Comparison of ENCODE assay signal across 15 mouse cellular contexts in the genomic region with DNA sequence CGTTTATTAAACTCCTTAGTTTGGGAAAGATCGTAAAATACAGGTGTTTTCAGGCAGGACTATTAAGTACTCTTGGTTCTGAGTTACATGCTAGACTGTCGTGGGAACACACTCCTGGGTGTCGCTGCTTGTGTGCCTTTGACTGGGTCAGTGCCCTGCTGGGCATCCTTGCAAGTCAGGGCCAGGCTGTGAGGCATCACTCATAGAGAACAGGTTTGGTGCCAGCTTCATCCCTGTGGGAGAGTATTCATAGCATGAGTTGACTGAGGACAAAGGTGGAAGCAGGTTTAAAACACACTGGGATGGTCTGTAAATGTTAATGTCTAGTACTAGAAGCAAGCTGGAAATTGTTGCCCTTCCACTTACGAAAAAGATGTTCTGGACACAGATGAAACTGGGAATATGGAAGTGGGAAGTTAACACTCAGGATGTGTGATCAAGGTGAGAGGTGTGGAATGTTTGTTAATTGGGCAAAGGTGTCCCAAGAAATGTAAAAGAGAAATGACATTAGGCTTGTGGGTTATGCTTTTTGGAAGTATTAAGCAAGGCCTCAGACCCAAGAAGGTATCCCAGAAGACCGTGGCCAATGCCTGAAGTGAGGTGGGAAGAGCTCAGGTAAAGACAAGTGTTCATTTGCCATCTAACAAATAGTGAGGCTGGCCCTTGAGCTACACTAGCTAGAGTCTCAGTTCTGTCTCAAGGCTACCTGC. TPM values are rescaled to one million over a fixed set of nuclear protein-coding genes. Genes with fewer than 3 reads are reported as not detected.
DNase-seq lines count a peak whose midpoint lies in the region; ATAC-seq and TF ChIP-seq lines count a peak whose summit lies in the region.
"Had no signal": no experiment of that assay in that cellular context is flagged by ENCODE, and none has a peak within 500 bp of the region (broad histone marks: within the 10 kb centered on the region; RNA-seq: fewer than 3 reads in every experiment).

No protein-coding gene starts in this region.

- H3K9ac ChIP-seq in liver, adult 2 months (ENCODE audit: low read depth, low read length) = no peak overlapping the region
- H3K9ac ChIP-seq in liver, embryonic 11.5 days (ENCODE audit: low read depth, low read length) = no peak overlapping the region

- no peak overlapping the region for H3K4me3 ChIP-seq in liver, adult 2 months (ENCODE audit: insufficient read depth, low read depth, low read length)
- H3K4me3 ChIP-seq in liver, embryonic 11.5 days (ENCODE audit: low read depth, low read length) = 0 out of 2 replicates have a peak overlapping the region, but pooled peaks have one; percentile 23
- no peak overlapping the region; the same call in 1 of the 2 replicates for H3K4me3 ChIP-seq in small intestine, adult 2 months (ENCODE audit: low read depth, low read length)

- WGBS in liver, adult 2 months = 64% methylated on average over 6 of the region's 6 CpGs
- 92% methylated on average over 6 of the region's 6 CpGs for WGBS in liver, embryonic 11.5 days
- 76% methylated on average over 6 of the region's 6 CpGs for WGBS in small intestine, adult 2 months

- peaks cover 18% of the 10 kb centered on the region for H3K4me1 ChIP-seq in liver, adult 2 months (ENCODE audit: control insufficient read depth, insufficient read depth, low read length)
- peaks cover 55% of the 10 kb centered on the region for H3K4me1 ChIP-seq in liver, embryonic 11.5 days (replicated peaks; ENCODE audit: control insufficient read depth, insufficient read depth, low read length)
- peaks cover 16% of the 10 kb centered on the region for H3K4me1 ChIP-seq in small intestine, adult 2 months (ENCODE audit: control insufficient read depth, insufficient read depth, insufficient read length, low read length)

- no peaks in the 10 kb centered on the region for H3K9me3 ChIP-seq in liver, embryonic 11.5 days (ENCODE audit: control insufficient read depth, low read length)

- peak overlapping the region; percentile 94 for H3K4me2 ChIP-seq in liver, embryonic 11.5 days

- no peaks in the 10 kb centered on the region for H3K27me3 ChIP-seq in liver, adult 2 months (ENCODE audit: control insufficient read depth, insufficient read depth, low read length)
- H3K27me3 ChIP-seq in liver, embryonic 11.5 days (replicated peaks; ENCODE audit: control insufficient read depth, insufficient read depth, low read length) = no peaks in the 10 kb centered on the region
- H3K27me3 ChIP-seq in small intestine, adult 2 months (ENCODE audit: control insufficient read depth, insufficient read depth, low read length) = no peaks in the 10 kb centered on the region

- H3K79me2 ChIP-seq in liver, adult 2 months (ENCODE audit: control insufficient read depth, insufficient read depth, low read length) = peaks cover 7% of the 10 kb centered on the region; the same call in 1 of the 2 replicates

- no peak for TF ChIP-seq CTCF in liver, adult 2 months (IDR thresholded peaks at IDR 0.05; ENCODE audit: low read depth, low read length)
- no peak for TF ChIP-seq CTCF in small intestine, adult 2 months (IDR thresholded peaks at IDR 0.05; ENCODE audit: extremely low read depth, insufficient read length, insufficient replicate concordance, low read depth, low read length)

- peak; percentile 42 for DNase-seq in adrenal gland, postnatal 14 days
- DNase-seq in adrenal gland, adult (ENCODE audit: inconsistent age in 2 of 2, low spot score in 1 of 2) = no peak
- DNase-seq in liver, adult 2 months (ENCODE audit: extremely low read depth, low read depth, low spot score) = peak; percentile 60
- DNase-seq in liver = no peak
- no peak for DNase-seq in liver, embryonic 11.5 days (ENCODE audit: low spot score)
- DNase-seq in gastrocnemius, postnatal 4 days (ENCODE audit: low spot score in 2 of 2) = no peak
- DNase-seq: cerebellum, adult 11-12 months; gastrocnemius, postnatal 36 days; heart, postnatal 10 days; lung, adult 18-20 months; thymus, postnatal 14 days had no signal

- no peak overlapping the region for H3K27ac ChIP-seq in liver, adult 2 months (replicated peaks; ENCODE audit: insufficient read depth, low read depth, low read length)
- peak overlapping the region; percentile 59; the same call in 1 of the 2 replicates for H3K27ac ChIP-seq in liver, embryonic 11.5 days (ENCODE audit: low read depth, low read length)
- peak overlapping the region; percentile 7; the same call in 1 of the 2 replicates for H3K27ac ChIP-seq in small intestine, adult 2 months (ENCODE audit: insufficient read depth, low read depth, low read length)
- H3K27ac ChIP-seq: hindbrain, postnatal 0 days had no signal

- peaks cover 22% of the 10 kb centered on the region for H3K36me3 ChIP-seq in liver, adult 2 months (ENCODE audit: control insufficient read depth, insufficient read depth, low read length)
- peaks cover 27% of the 10 kb centered on the region for H3K36me3 ChIP-seq in liver, embryonic 11.5 days (ENCODE audit: control insufficient read depth, insufficient read depth, low read length)
- peaks cover 22% of the 10 kb centered on the region for H3K36me3 ChIP-seq in small intestine, adult 2 months (ENCODE audit: control insufficient read depth, insufficient read depth, low read length)

- no peak for ATAC-seq in liver, embryonic 11.5 days (replicated peaks; ENCODE audit: low FRiP score)
- ATAC-seq in inflammation-experienced regulatory T-cells, adult 6 months = no peak
- ATAC-seq: activated CD4-positive, CD25-positive, alpha-beta regulatory T cell, adult 4 months; hindbrain, postnatal 0 days had no signal

- no peak for TF ChIP-seq POLR2A in liver, adult 2 months (IDR thresholded peaks at IDR 0.05; ENCODE audit: extremely low read depth, insufficient read depth, low read length)
- no peak for TF ChIP-seq POLR2A in small intestine, adult 2 months (IDR thresholded peaks at IDR 0.05; ENCODE audit: low read depth, low read length)

RNA-seq across cellular contexts. Expression of a gene that starts 4.9 kb away (rescaled TPM):
- total RNA-seq in adrenal gland, postnatal 14 days (2021) = 2,322 and 2,352 TPM in 2 replicates
- 1,154 and 1,241 TPM in 2 replicates for total RNA-seq in liver, adult 2 months (2014; rRNA removed)
- 7,340 and 8,771 TPM in 2 replicates for polyA plus RNA-seq in liver, adult 2 months (2012; rRNA removed)
- polyA plus RNA-seq in liver, embryonic 11.5 days (2014; fragmentation: Nextera tagmentation; extraction: Ambion mirVana) = 3,796 and 3,887 TPM in 2 replicates
- 9,432 and 18,582 TPM in 2 replicates for polyA plus RNA-seq in small intestine, adult 2 months (2012; rRNA removed)
- polyA plus RNA-seq in inflammation-experienced regulatory T-cells, adult 6 months (2017; shearing (Covaris generic)) = 1,000 to 10,000 TPM; 1,678 to 2,599 (median 2,226) TPM
- total RNA-seq in gastrocnemius, postnatal 4 days (2021) = 1,000 to 10,000 TPM; 1,831 to 1,888 TPM

RNA-seq across cellular contexts. Expression of a gene that starts 16.1 kb away (rescaled TPM):
- 0.19 TPM in 1 of 2 replicates, not detected in the other for total RNA-seq in adrenal gland, postnatal 14 days (2021)
- total RNA-seq in liver, adult 2 months (2014; rRNA removed) = not detected in 2 replicates
- 0.05 TPM in 1 of 2 replicates, not detected in the other for polyA plus RNA-seq in liver, adult 2 months (2012; rRNA removed)
- polyA plus RNA-seq in liver, embryonic 11.5 days (2014; fragmentation: Nextera tagmentation; extraction: Ambion mirVana) = 0.31 and 0.59 TPM in 2 replicates
- polyA plus RNA-seq in small intestine, adult 2 months (2012; rRNA removed) = 0.09 and 0.18 TPM in 2 replicates
- polyA plus RNA-seq in inflammation-experienced regulatory T-cells, adult 6 months (2017; shearing (Covaris generic)) = under 1 TPM in 1 of 3 experiments, not detected in 2; 0.21 TPM
- total RNA-seq in gastrocnemius, postnatal 4 days (2021) = 1 to 10 TPM; 1.2 to 1.5 TPM
- polyA plus RNA-seq: activated CD4-positive, CD25-positive, alpha-beta regulatory T cell, adult 4 months had no signal

RNA-seq across cellular contexts. Expression of a gene that starts 16.1 kb away (rescaled TPM):
- total RNA-seq in adrenal gland, postnatal 14 days (2021) = 9.7 and 10.1 TPM in 2 replicates
- total RNA-seq in liver, adult 2 months (2014; rRNA removed) = 3.1 and 4.0 TPM in 2 replicates
- 3.1 and 3.8 TPM in 2 replicates for polyA plus RNA-seq in liver, adult 2 months (2012; rRNA removed)
- polyA plus RNA-seq in liver, embryonic 11.5 days (2014; fragmentation: Nextera tagmentation; extraction: Ambion mirVana) = 133 and 137 TPM in 2 replicates
- polyA plus RNA-seq in small intestine, adult 2 months (2012; rRNA removed) = 4.1 and 4.3 TPM in 2 replicates
- polyA plus RNA-seq in inflammation-experienced regulatory T-cells, adult 6 months (2017; shearing (Covaris generic)) = not detected
- total RNA-seq in gastrocnemius, postnatal 4 days (2021) = 10 to 100 TPM; 24.2 to 26.1 TPM

RNA-seq across cellular contexts. Expression of a gene that starts 56.0 kb away (rescaled TPM):
- 11.3 and 14.0 TPM in 2 replicates for total RNA-seq in adrenal gland, postnatal 14 days (2021)
- total RNA-seq in liver, adult 2 months (2014; rRNA removed) = 1.4 and 2.8 TPM in 2 replicates
- 4.8 TPM in 2 replicates for polyA plus RNA-seq in liver, adult 2 months (2012; rRNA removed)
- polyA plus RNA-seq in liver, embryonic 11.5 days (2014; fragmentation: Nextera tagmentation; extraction: Ambion mirVana) = 7.2 and 7.3 TPM in 2 replicates
- polyA plus RNA-seq in small intestine, adult 2 months (2012; rRNA removed) = 7.6 and 18.9 TPM in 2 replicates
- polyA plus RNA-seq in inflammation-experienced regulatory T-cells, adult 6 months (2017; shearing (Covaris generic)) = not detected
- 10 to 100 TPM; 16.8 to 28.4 TPM for total RNA-seq in gastrocnemius, postnatal 4 days (2021)
- polyA plus RNA-seq: activated CD4-positive, CD25-positive, alpha-beta regulatory T cell, adult 4 months had no signal

Comparison
In these comparisons a context has a peak if more than half of its experiments do, and no peak if none do; other contexts are left out.
1. DNase-seq: peak in adrenal gland, postnatal 14 days (single experiment) and liver, adult 2 months (single experiment); none in adrenal gland, adult (0 of 2), liver (single experiment), liver, embryonic 11.5 days (single experiment) and gastrocnemius, postnatal 4 days (0 of 2).
2. RNA of a gene that starts 16.1 kb away (polyA plus RNA-seq): 133 to 137 TPM in liver, embryonic 11.5 days; 4.1 to 4.3 TPM in small intestine, adult 2 months, 3.1 to 3.8 TPM in liver, adult 2 months and not detected in inflammation-experienced regulatory T-cells, adult 6 months; every median in the first group is over 10 times any median in the second.